In genomic region chr16:36530566-36531552, GRCm38 (mm10) we compare ENCODE assay signal across 12 mouse cellular contexts. TPM values are rescaled to one million over a fixed set of nuclear protein-coding genes. Genes with fewer than 3 reads are reported as not detected.
DNase-seq lines count a peak whose midpoint lies in the region; ATAC-seq lines count a peak whose summit lies in the region.
"Had no signal": no experiment of that assay in that cellular context is flagged by ENCODE, and none has a peak within 500 bp of the region (broad histone marks: within the 10 kb centered on the region; RNA-seq: fewer than 3 reads in every experiment).

No protein-coding gene starts in this region.

- no peaks in the 10 kb centered on the region for H3K9me3 ChIP-seq in kidney, embryonic 16.5 days (ENCODE audit: low read length)
- no peaks in the 10 kb centered on the region for H3K9me3 ChIP-seq in forebrain, embryonic 10.5 days
- H3K9me3 ChIP-seq: G1E; hindbrain, embryonic 15.5 days had no signal

- H3K4me3 ChIP-seq in kidney, embryonic 16.5 days (ENCODE audit: low read length): no peak overlapping the region
- no peak overlapping the region for H3K4me3 ChIP-seq in forebrain, embryonic 10.5 days
- H3K4me3 ChIP-seq: hindbrain, embryonic 15.5 days; myocyte had no signal

- no peak overlapping the region for H3K9ac ChIP-seq in kidney, embryonic 16.5 days (replicated peaks; ENCODE audit: low read length)
- H3K9ac ChIP-seq: hindbrain, embryonic 15.5 days had no signal

- ATAC-seq in kidney, embryonic 16.5 days (ENCODE audit: low FRiP score, low TSS enrichment): no peak

- whole genome bisulfite sequencing in kidney, embryonic 16.5 days: 63% methylated on average over 15 of the region's 15 CpGs
- 79% methylated on average over 15 of the region's 15 CpGs for WGBS in forebrain, embryonic 10.5 days

- DNase-seq in kidney, adult 18-20 months: no peak
- DNase-seq in ZHBTc4 (ENCODE audit: low read depth, low spot score): peak; percentile 15
- DNase-seq in gastrocnemius, postnatal 25 days: peak; percentile 62
- peak; percentile 14 to 33 for DNase-seq in layer of hippocampus, postnatal 36 days
- DNase-seq in liver: no peak
- no peak for DNase-seq in forebrain, embryonic 10.5 days (ENCODE audit: extremely low spot score, low spot score)
- DNase-seq in neural tube, embryonic 10.5 days (ENCODE audit: extremely low spot score, low spot score): no peak

- no peak overlapping the region for H3K4me2 ChIP-seq in kidney, embryonic 16.5 days (replicated peaks; ENCODE audit: low read depth, low read length)
- H3K4me2 ChIP-seq: hindbrain, embryonic 15.5 days had no signal

- no peaks in the 10 kb centered on the region for H3K36me3 ChIP-seq in kidney, embryonic 16.5 days (ENCODE audit: insufficient read depth, low read length)
- no peaks in the 10 kb centered on the region for H3K36me3 ChIP-seq in forebrain, embryonic 10.5 days (replicated peaks)
- H3K36me3 ChIP-seq: G1E; hindbrain, embryonic 15.5 days had no signal

- no peaks in the 10 kb centered on the region for H3K27me3 ChIP-seq in kidney, embryonic 16.5 days (ENCODE audit: insufficient read depth, low read length)
- H3K27me3 ChIP-seq in forebrain, embryonic 10.5 days (ENCODE audit: poor library complexity, severe bottlenecking): no peaks in the 10 kb centered on the region
- H3K27me3 ChIP-seq: hindbrain, embryonic 15.5 days had no signal

- 0 out of 2 replicates have a peak overlapping the region, but pooled peaks have one; percentile 9 for H3K27ac ChIP-seq in kidney, embryonic 16.5 days (ENCODE audit: low read length)
- H3K27ac ChIP-seq in forebrain, embryonic 10.5 days: no peak overlapping the region
- H3K27ac ChIP-seq: hindbrain, embryonic 15.5 days had no signal

- H3K4me1 ChIP-seq in kidney, embryonic 16.5 days (ENCODE audit: insufficient read depth, low read length): peaks cover 25% of the 10 kb centered on the region
- peaks cover 13% of the 10 kb centered on the region for H3K4me1 ChIP-seq in forebrain, embryonic 10.5 days
- H3K4me1 ChIP-seq: hindbrain, embryonic 15.5 days had no signal

RNA-seq across cellular contexts. Expression of gene Casr, which starts 31.1 kb away (rescaled TPM):
- 0.87 and 1.3 TPM in 2 replicates for polyA plus RNA-seq in kidney, embryonic 16.5 days (2015; fragmentation: Nextera tagmentation; extraction: Ambion mirVana)
- total RNA-seq in gastrocnemius, postnatal 25 days (2021): under 1 TPM; 0.43 to 0.94 TPM
- total RNA-seq in layer of hippocampus, postnatal 36 days (2021): 1 to 10 TPM; 1.3 to 2.0 TPM
- polyA plus RNA-seq in forebrain, embryonic 10.5 days (2016; fragmentation: Nextera tagmentation; extraction: Ambion mirVana): 0.07 and 0.12 TPM in 2 replicates
- total RNA-seq: liver, adult 2 months had no signal
- polyA plus RNA-seq: G1E; liver, adult 2 months had no signal

Comparison
In these comparisons a context has a peak if more than half of its experiments do, and no peak if none do; other contexts are left out.
1. DNase-seq: peak in ZHBTc4 (single experiment), gastrocnemius, postnatal 25 days (single experiment) and layer of hippocampus, postnatal 36 days (2 of 2); none in kidney, adult 18-20 months (single experiment), liver (single experiment), forebrain, embryonic 10.5 days (single experiment) and neural tube, embryonic 10.5 days (single experiment).